Mouse (Mus musculus) E14TG2a.4 (cell line): ENCODE results near the gene Slc5a9.

Experiments used
- H3K27me3 ChIP-seq: 2 replicates; pipeline ENCODE4 v1.6.1; 2014; ENCODE audit warnings: low read length, control low read depth; ENCODE audit not compliant: insufficient read depth
- H3K36me3 ChIP-seq: 2 replicates; pipeline ENCODE4 v1.6.1; 2014; ENCODE audit warnings: low read length, control low read depth; ENCODE audit not compliant: insufficient read depth
- H3K4me1 ChIP-seq: replicated peaks from 2 replicates; pipeline ENCODE4 v1.6.1; 2014; ENCODE audit warnings: low read depth, low read length, control low read depth
- H3K4me3 ChIP-seq: replicated peaks from 2 replicates; pipeline ENCODE4 v1.5.1; 2014; ENCODE audit warnings: mild to moderate bottlenecking, low read length
- H3K9me3 ChIP-seq: 2 replicates; pipeline ENCODE4 v1.6.1; 2014; ENCODE audit warnings: low read length, control low read depth
- CTCF ChIP-seq: conservative IDR thresholded peaks from 2 replicates; pipeline ENCODE4 v1.5.1; 2014; ENCODE audit warnings: low read length
- NANOG ChIP-seq: IDR thresholded peaks from 2 replicates; pipeline ENCODE4 v1.6.1; 2014; ENCODE audit warnings: borderline replicate concordance, low read length, mixed read lengths
- POU5F1 ChIP-seq: IDR thresholded peaks from 2 replicates; pipeline ENCODE4 v1.6.1; 2014; ENCODE audit warnings: low read length, borderline replicate concordance

The Slc5a9 gene

GRCm38 (mm10) chr4:111886018-111886417 lies 16.7 kb downstream of the Slc5a9 start:
- Histone ChIP-seq H3K36me3 (no peaks in the 10 kb centered on the region), H3K4me1 (no peaks in the 10 kb centered on the region; the same call in 1 of the 2 replicates), H3K9me3 (no peaks in the 10 kb centered on the region), H3K27me3 (no peaks in the 10 kb centered on the region), H3K4me3 (no peak overlapping the region)
- TF ChIP-seq CTCF (peak; percentile 68), POU5F1 (no peak)

- no peaks in the 10 kb centered on the region; the same call in 1 of the 2 replicates for H3K4me1 ChIP-seq
- H3K36me3 ChIP-seq, result no peaks in the 10 kb centered on the region
- TF ChIP-seq POU5F1, result no peak
- TF ChIP-seq CTCF, result no peak
- TF ChIP-seq NANOG, result no peak
- no peaks in the 10 kb centered on the region for H3K27me3 ChIP-seq
- no peak overlapping the region for H3K4me3 ChIP-seq
- H3K9me3 ChIP-seq, result no peaks in the 10 kb centered on the region
These were observed 19.2 kb downstream of the Slc5a9 start for GRCm38 (mm10) chr4:111883543-111883942.

DNA sequence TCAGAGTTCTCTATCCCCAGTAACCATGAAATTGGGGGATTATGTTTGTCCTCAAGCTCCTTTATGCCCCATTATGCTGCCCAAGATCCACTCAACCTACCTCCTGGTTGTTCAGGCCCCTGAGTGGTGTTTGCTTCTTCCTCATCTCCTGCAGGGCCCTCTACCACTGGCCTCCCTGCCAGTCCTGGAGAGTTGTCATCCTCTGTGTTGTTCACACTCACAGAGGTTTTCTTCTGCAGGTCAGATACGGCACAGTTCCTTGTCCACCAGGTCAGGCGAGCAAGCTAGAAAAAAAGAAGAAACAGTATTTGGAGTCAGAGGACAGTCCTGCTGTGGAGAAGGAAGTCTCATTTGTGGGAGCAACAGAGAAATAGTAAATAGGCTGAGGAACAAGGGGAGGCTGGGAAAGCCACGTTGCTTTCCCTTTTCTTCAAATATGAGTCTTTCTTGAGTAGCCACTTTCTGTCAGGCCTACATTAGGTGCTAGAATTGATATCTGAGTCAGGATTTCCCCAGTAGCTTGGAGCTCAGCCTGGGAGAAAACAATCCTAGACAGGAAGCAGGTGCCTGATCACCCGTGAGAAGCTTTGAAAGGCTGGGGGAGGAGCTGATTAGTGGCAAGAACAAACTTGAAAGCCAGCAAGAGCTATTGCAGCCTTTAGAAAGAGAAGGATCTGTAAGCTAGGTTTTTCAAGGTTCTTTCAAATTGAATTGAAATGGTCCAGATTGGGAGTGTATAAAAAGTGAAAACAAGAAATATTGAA lies 22.4 kb downstream of the Slc5a9 start:
- Histone ChIP-seq H3K4me1 (no peaks in the 10 kb centered on the region), H3K4me3 (no peak overlapping the region), H3K9me3 (no peaks in the 10 kb centered on the region), H3K36me3 (no peaks in the 10 kb centered on the region), H3K27me3 (no peaks in the 10 kb centered on the region)
- TF ChIP-seq CTCF (no peak), POU5F1 (no peak), NANOG (no peak)

GRCm38 (mm10) chr4:111867743-111868401 lies 34.8 kb downstream of the Slc5a9 start:
- H3K9me3 ChIP-seq, result no peaks in the 10 kb centered on the region
- H3K4me3 ChIP-seq, result no peak overlapping the region
- no peaks in the 10 kb centered on the region for H3K4me1 ChIP-seq
- no peaks in the 10 kb centered on the region for H3K27me3 ChIP-seq
- TF ChIP-seq POU5F1 (no peak), NANOG (no peak), CTCF (no peak)
- no peaks in the 10 kb centered on the region for H3K36me3 ChIP-seq

GRCm38 (mm10) chr4:111866701-111867100 lies 36.0 kb downstream of the Slc5a9 start:
- H3K4me3 ChIP-seq, result no peak overlapping the region

DNA sequence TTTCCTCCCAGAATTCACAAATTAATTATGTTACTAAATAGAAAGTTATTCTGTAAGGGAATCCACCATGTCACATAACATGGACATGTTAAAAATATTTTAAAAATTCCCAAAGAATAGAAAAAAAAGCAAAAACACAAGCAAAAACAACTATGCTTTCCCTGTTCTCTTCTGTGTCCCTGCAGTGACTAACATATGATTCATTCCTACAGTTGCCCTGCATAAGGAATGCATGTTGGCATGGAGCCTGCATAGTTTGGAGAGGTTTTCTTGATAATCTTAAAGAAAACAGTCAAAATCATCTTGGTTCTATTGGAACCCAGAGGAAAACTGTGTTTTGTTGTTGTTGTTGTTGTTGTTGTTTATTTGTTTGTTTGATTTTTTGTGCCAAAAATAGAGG lies 50.1 kb downstream of the Slc5a9 start:
- H3K36me3 ChIP-seq, result no peaks in the 10 kb centered on the region
- no peak for TF ChIP-seq NANOG
- TF ChIP-seq CTCF, result no peak
- no peak for TF ChIP-seq POU5F1
- no peaks in the 10 kb centered on the region for H3K4me1 ChIP-seq
- H3K27me3 ChIP-seq, result no peaks in the 10 kb centered on the region
- no peak overlapping the region for H3K4me3 ChIP-seq
- H3K9me3 ChIP-seq, result no peaks in the 10 kb centered on the region

More at GRCm38 (mm10) chr4:111866701-111867100, 36.0 kb downstream of the Slc5a9 start:
- no peak for TF ChIP-seq CTCF
- no peaks in the 10 kb centered on the region for H3K4me1 ChIP-seq
- H3K27me3 ChIP-seq, result no peaks in the 10 kb centered on the region
- no peaks in the 10 kb centered on the region for H3K36me3 ChIP-seq
- H3K9me3 ChIP-seq, result no peaks in the 10 kb centered on the region

- Histone ChIP-seq H3K4me3 (no peak overlapping the region), H3K27me3 (no peaks in the 10 kb centered on the region), H3K36me3 (no peaks in the 10 kb centered on the region), H3K4me1 (no peaks in the 10 kb centered on the region), H3K9me3 (no peaks in the 10 kb centered on the region)
- TF ChIP-seq CTCF (no peak), NANOG (no peak), POU5F1 (no peak)
These were observed 63.8 kb downstream of the Slc5a9 start for GRCm38 (mm10) chr4:111838882-111839281.
